Mouse (Mus musculus): ENCODE data around the gene Lhfpl3. TPM values are rescaled to one million over a fixed set of nuclear protein-coding genes. Genes with fewer than 3 reads are reported as not detected.
A peak's percentile ranks its signal among the peaks of the same experiment; 100 is the strongest.

Gene Lhfpl3
- total and polyA plus RNA-seq, 2 experiments from 2014 or later = 51.8 to 72.5 TPM

DNA sequence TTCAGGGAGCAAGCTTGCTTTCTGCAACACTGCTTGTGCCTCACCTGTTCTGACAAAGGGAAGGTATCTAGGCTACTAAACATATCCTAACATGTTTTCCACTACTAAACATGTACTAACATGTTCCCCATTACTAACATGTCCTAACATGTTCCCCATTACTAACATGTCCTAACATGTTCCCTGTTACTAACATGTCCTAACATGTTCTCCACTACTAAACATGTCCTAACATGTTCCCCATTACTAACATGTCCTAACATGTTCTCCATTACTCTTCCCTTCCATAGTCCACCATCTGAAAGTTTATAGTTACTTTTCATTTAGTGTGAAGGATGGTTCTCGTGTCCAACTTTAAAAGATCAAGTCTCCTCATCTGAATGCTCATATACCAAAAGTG lies 473.8 kb downstream of the Lhfpl3 start:
- H3K4me1 ChIP-seq (ENCODE audit: insufficient read depth, low read length) = no peaks in the 10 kb centered on the region
- H3K9ac ChIP-seq (replicated peaks; ENCODE audit: low read length, poor library complexity, severe bottlenecking) = no peak overlapping the region
- H3K9me3 ChIP-seq (ENCODE audit: low read length) = no peaks in the 10 kb centered on the region
- H3K36me3 ChIP-seq (ENCODE audit: insufficient read depth, low read length) = no peaks in the 10 kb centered on the region
- no peak for ATAC-seq (ENCODE audit: low FRiP score)
- H3K27me3 ChIP-seq (ENCODE audit: insufficient read depth, low read length) = no peaks in the 10 kb centered on the region
- no peak overlapping the region for H3K27ac ChIP-seq (ENCODE audit: low read depth, low read length)
- no peak for DNase-seq (ENCODE audit: low spot score)
- no peak overlapping the region for H3K4me2 ChIP-seq (ENCODE audit: low read depth, low read length, poor library complexity, severe bottlenecking)
- TF ChIP-seq CTCF (IDR thresholded peaks at IDR 0.05) = no peak
- H3K4me3 ChIP-seq (ENCODE audit: low read depth, low read length) = no peak overlapping the region
- 88% methylated on average over 1 of the region's 1 CpGs for WGBS

DNA sequence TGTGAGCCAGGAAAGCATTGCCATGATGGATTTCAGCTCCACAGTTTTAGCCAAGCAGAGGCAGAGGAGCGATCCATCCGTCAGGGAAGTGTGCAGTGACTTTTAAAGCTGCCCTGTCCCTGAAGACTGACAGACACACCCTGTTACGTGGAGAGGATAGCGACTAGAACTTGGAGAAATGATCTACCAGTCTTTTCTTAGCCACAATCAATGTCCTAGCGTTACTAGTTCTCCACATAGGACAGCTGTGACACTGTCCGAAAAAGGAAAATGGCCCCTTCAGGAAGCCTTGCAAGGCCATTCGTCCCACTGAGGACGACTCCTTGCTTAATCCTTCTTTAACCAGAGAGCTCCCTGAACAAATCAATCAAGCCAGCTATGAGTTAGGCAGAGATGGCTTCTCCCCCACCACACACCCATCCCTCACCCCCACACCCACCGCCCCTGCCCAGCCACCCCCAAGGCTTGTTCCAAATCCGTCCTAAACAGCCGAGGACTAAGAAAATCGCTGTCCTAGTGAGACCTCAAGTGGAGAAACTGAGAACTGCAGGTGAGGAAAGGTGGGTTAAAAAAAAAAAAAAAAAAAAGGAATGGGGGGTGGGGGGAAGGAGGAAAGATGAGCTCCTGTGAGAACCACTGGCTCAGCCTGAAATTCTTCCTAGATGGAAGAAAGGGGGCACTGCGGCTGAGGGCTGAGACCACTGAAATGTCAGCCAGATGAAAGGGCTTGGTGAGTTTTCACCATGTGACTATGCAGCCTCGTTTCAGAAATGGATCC lies 479.1 kb downstream of the Lhfpl3 start:
- peak overlapping the region; percentile 32 for H3K4me3 ChIP-seq (ENCODE audit: low read depth, low read length)
- no peaks in the 10 kb centered on the region for H3K9me3 ChIP-seq (ENCODE audit: low read length)
- H3K9ac ChIP-seq (replicated peaks; ENCODE audit: low read length, poor library complexity, severe bottlenecking) = peak overlapping the region; percentile 13; the same call in 1 of the 2 replicates
- peak overlapping the region; percentile 50 for H3K4me2 ChIP-seq (ENCODE audit: low read depth, low read length, poor library complexity, severe bottlenecking)
- WGBS = 9% methylated on average over 14 of the region's 14 CpGs
- TF ChIP-seq CTCF (IDR thresholded peaks at IDR 0.05) = peak; percentile 84
- no peaks in the 10 kb centered on the region for H3K36me3 ChIP-seq (ENCODE audit: insufficient read depth, low read length)
- DNase-seq (ENCODE audit: low spot score) (peak; percentile 84), ATAC-seq (ENCODE audit: low FRiP score) (peak; percentile 91)
- H3K27me3 ChIP-seq (ENCODE audit: insufficient read depth, low read length) = no peaks in the 10 kb centered on the region
- no peaks in the 10 kb centered on the region for H3K4me1 ChIP-seq (ENCODE audit: insufficient read depth, low read length)
- peak overlapping the region; percentile 55 for H3K27ac ChIP-seq (ENCODE audit: low read depth, low read length)

DNA sequence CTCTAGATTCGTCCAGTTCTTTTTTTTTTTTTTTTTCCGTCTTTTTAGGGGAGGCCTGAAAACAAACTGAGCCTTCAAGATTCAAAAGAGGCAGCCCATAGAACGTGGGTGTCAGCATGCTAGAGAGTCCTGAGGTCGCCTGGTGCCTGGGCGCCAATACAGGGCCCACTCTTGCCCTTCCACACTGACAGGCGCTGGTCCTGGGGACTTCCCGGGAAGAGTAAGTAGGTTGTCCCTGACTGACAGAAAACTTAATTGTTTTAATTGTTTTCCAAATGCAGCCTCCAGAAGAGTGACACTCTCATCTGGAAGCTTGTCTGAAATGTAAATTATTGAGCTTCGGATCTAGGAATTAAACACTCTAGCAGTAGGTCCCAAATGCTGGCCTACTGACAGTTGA lies 479.8 kb downstream of the Lhfpl3 start:
- Histone ChIP-seq H3K36me3 (ENCODE audit: insufficient read depth, low read length) (no peaks in the 10 kb centered on the region), H3K4me2 (ENCODE audit: low read depth, low read length, poor library complexity, severe bottlenecking) (no peak overlapping the region), H3K27ac (ENCODE audit: low read depth, low read length) (no peak overlapping the region), H3K9me3 (ENCODE audit: low read length) (no peaks in the 10 kb centered on the region), H3K9ac (replicated peaks; ENCODE audit: low read length, poor library complexity, severe bottlenecking) (no peak overlapping the region), H3K4me1 (ENCODE audit: insufficient read depth, low read length) (no peaks in the 10 kb centered on the region), H3K27me3 (ENCODE audit: insufficient read depth, low read length) (no peaks in the 10 kb centered on the region), H3K4me3 (ENCODE audit: low read depth, low read length) (no peak overlapping the region)
- DNase-seq (ENCODE audit: low spot score) (no peak), ATAC-seq (ENCODE audit: low FRiP score) (no peak)
- no peak for TF ChIP-seq CTCF (IDR thresholded peaks at IDR 0.05)
- WGBS = 21% methylated on average over 8 of the region's 8 CpGs

DNA sequence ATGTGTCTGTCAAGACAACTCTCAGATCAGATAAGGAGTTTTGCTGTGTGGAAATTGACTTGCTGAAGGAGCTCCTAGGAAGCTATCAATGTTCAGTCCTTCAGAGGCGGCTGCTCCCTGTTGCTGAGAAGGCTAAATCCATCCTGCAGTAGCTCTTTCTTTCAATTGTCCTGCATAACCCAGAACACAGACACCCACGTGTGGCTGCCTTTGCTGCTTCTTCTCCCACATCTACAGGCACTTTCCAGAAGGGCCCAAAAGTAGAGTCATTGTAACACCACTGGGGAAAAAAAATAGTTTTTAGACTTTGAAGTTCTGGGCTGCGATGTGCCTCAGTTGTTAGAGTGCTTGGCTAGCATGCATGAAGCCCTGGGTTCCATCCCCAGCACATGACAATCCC lies 480.9 kb downstream of the Lhfpl3 start:
- no peaks in the 10 kb centered on the region for H3K36me3 ChIP-seq (ENCODE audit: insufficient read depth, low read length)
- WGBS = 69% methylated on average over 3 of the region's 3 CpGs
- H3K4me3 ChIP-seq (ENCODE audit: low read depth, low read length) = no peak overlapping the region
- H3K9ac ChIP-seq (replicated peaks; ENCODE audit: low read length, poor library complexity, severe bottlenecking) = no peak overlapping the region
- H3K27me3 ChIP-seq (ENCODE audit: insufficient read depth, low read length) = no peaks in the 10 kb centered on the region
- no peak for DNase-seq (ENCODE audit: low spot score)
- no peak overlapping the region for H3K4me2 ChIP-seq (ENCODE audit: low read depth, low read length, poor library complexity, severe bottlenecking)
- H3K4me1 ChIP-seq (ENCODE audit: insufficient read depth, low read length) = no peaks in the 10 kb centered on the region
- ATAC-seq (ENCODE audit: low FRiP score) = no peak
- TF ChIP-seq CTCF (IDR thresholded peaks at IDR 0.05) = no peak
- H3K27ac ChIP-seq (ENCODE audit: low read depth, low read length) = no peak overlapping the region
- no peaks in the 10 kb centered on the region for H3K9me3 ChIP-seq (ENCODE audit: low read length)

DNA sequence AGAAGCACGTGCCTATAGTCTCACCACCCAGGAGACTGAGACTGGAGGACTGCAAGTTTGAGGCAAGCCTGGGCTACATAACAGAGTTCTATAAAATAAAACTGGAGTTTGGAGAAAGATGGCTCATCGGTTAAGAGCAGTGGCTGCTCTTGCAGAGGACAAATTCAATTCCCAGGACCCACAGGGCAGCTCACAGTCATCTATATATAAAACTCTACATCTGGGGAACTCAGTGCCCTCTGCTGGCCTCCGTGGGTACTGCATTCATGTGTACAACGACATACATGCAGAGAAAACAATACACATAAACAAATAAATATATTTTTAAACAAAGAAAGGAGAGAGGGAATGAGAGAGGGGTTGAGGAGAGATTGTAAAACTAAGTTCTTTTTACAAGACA lies 501.1 kb downstream of the Lhfpl3 start:
- Histone ChIP-seq H3K4me1 (ENCODE audit: insufficient read depth, low read length) (no peaks in the 10 kb centered on the region), H3K4me2 (ENCODE audit: low read depth, low read length, poor library complexity, severe bottlenecking) (no peak overlapping the region), H3K9me3 (ENCODE audit: low read length) (no peaks in the 10 kb centered on the region), H3K36me3 (ENCODE audit: insufficient read depth, low read length) (no peaks in the 10 kb centered on the region), H3K9ac (replicated peaks; ENCODE audit: low read length, poor library complexity, severe bottlenecking) (no peak overlapping the region), H3K27me3 (ENCODE audit: insufficient read depth, low read length) (no peaks in the 10 kb centered on the region), H3K4me3 (ENCODE audit: low read depth, low read length) (no peak overlapping the region), H3K27ac (ENCODE audit: low read depth, low read length) (no peak overlapping the region)
- TF ChIP-seq CTCF (IDR thresholded peaks at IDR 0.05) = peak; percentile 72
- ATAC-seq (ENCODE audit: low FRiP score) (no peak), DNase-seq (ENCODE audit: low spot score) (peak; percentile 40)
- 49% methylated on average over 4 of the region's 4 CpGs for WGBS

DNA sequence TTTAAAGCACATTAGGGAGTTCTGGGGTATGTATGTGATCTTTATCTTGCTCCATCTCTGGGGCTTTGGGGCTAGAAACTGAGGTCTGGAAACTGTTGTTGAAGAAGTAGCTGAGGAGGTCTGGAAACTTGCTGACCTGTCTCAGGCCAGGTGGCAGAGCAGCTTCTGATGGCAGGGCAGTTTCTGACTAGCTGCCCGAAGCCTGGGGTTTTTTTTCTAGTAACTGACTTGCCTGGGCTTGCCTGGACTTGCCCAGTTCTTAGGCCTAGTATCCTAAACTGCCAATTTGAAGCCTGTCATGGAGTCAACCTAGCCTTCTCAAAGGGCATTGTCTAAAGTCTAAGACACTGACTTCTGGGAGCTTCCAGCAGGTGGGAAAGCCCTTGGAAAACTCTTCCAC lies 501.9 kb downstream of the Lhfpl3 start:
- no peak overlapping the region for H3K4me2 ChIP-seq (ENCODE audit: low read depth, low read length, poor library complexity, severe bottlenecking)
- H3K4me1 ChIP-seq (ENCODE audit: insufficient read depth, low read length) = no peaks in the 10 kb centered on the region
- no peaks in the 10 kb centered on the region for H3K27me3 ChIP-seq (ENCODE audit: insufficient read depth, low read length)
- no peaks in the 10 kb centered on the region for H3K9me3 ChIP-seq (ENCODE audit: low read length)
- no peak overlapping the region for H3K4me3 ChIP-seq (ENCODE audit: low read depth, low read length)
- DNase-seq (ENCODE audit: low spot score) (no peak), ATAC-seq (ENCODE audit: low FRiP score) (no peak)
- no peak for TF ChIP-seq CTCF (IDR thresholded peaks at IDR 0.05)
- H3K27ac ChIP-seq (ENCODE audit: low read depth, low read length) = no peak overlapping the region
- no peak overlapping the region for H3K9ac ChIP-seq (replicated peaks; ENCODE audit: low read length, poor library complexity, severe bottlenecking)
- H3K36me3 ChIP-seq (ENCODE audit: insufficient read depth, low read length) = no peaks in the 10 kb centered on the region
- WGBS = 96% methylated on average over 1 of the region's 1 CpGs

Measured in midbrain, postnatal 0 days (tissue).